In the genomic region with DNA sequence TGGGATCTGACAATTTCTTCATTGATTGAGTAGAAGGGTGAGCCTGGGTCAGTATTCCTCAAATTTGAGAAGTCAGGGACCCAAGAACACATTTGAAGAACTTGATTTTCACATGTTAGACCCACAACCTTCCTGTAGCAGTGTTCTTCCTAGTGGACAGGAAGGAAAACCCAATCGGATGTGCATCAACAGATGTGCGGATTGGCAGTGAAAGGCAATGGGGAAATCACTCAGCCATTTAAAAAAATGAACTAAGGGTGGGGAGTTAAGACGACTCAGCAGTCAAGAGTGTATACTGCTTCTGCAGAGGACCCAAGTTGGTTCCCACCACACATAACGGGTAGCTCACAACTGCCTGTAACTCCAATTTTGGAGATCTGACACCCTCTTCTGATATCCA, we compare ENCODE assay signal across 22 mouse cellular contexts. TPM values are rescaled to one million over a fixed set of nuclear protein-coding genes. Genes with fewer than 3 reads are reported as not detected.
DNase-seq lines count a peak whose midpoint lies in the region; ATAC-seq and TF ChIP-seq lines count a peak whose summit lies in the region.
"Had no signal": no experiment of that assay in that cellular context is flagged by ENCODE, and none has a peak within 500 bp of the region (broad histone marks: within the 10 kb centered on the region; RNA-seq: fewer than 3 reads in every experiment).

No protein-coding gene starts in this region.

- H3K4me2 ChIP-seq in hindbrain, embryonic 15.5 days: no peak overlapping the region
- no peak overlapping the region for H3K4me2 ChIP-seq in hindbrain, embryonic 13.5 days
- H3K4me2 ChIP-seq in midbrain, embryonic 11.5 days: no peak overlapping the region
- no peak overlapping the region for H3K4me2 ChIP-seq in liver, postnatal 0 days (ENCODE audit: low read depth, low read length)
- H3K4me2 ChIP-seq: kidney, embryonic 15.5 days; lung, embryonic 15.5 days; neural tube, embryonic 15.5 days had no signal

- TF ChIP-seq EP300 in liver, postnatal 0 days (IDR thresholded peaks at IDR 0.05; ENCODE audit: low read depth): no peak

- peak overlapping the region; percentile 77; the same call in 1 of the 2 replicates for H3K27ac ChIP-seq in heart, embryonic 10.5 days
- H3K27ac ChIP-seq in hindbrain, embryonic 15.5 days (replicated peaks): peak overlapping the region; percentile 75
- H3K27ac ChIP-seq in hindbrain, embryonic 13.5 days: no peak overlapping the region
- no peak overlapping the region for H3K27ac ChIP-seq in midbrain, embryonic 11.5 days (ENCODE audit: low read depth, low read length)
- H3K27ac ChIP-seq in midbrain, embryonic 10.5 days (replicated peaks): no peak overlapping the region
- H3K27ac ChIP-seq in liver, postnatal 0 days (ENCODE audit: low read depth): peak overlapping the region; percentile 96
- H3K27ac ChIP-seq: kidney, embryonic 15.5 days; lung, embryonic 15.5 days had no signal

- no peak for TF ChIP-seq CTCF in liver, postnatal 0 days (IDR thresholded peaks at IDR 0.05; ENCODE audit: low read depth)

- intact Hi-C loops in heart, postnatal 25 days (cut with DNase I): loop anchor here (5.0 kb wide), 1 partner anchor 37 kb away; the partner anchor contains the start of gene Dennd4a

- DNase-seq in heart, embryonic 10.5 days (ENCODE audit: low spot score): no peak
- DNase-seq in heart, postnatal 25 days (ENCODE audit: low spot score): no peak
- peak; percentile 8 for DNase-seq in midbrain, embryonic 11.5 days (ENCODE audit: low spot score, missing footprints)
- DNase-seq in midbrain, embryonic 10.5 days (ENCODE audit: low spot score): no peak
- no peak for DNase-seq in liver, postnatal 0 days
- no peak for DNase-seq in right cerebral cortex, postnatal 25 days
- DNase-seq: adrenal gland, postnatal 14 days; cerebellum, adult 18-20 months; cerebellum, postnatal 36 days; forebrain, postnatal 0 days; gastrocnemius, postnatal 36 days; kidney, postnatal 4 days; midbrain, embryonic 14.5 days; right cerebral cortex, postnatal 14 days had no signal

- no peak overlapping the region for H3K4me3 ChIP-seq in heart, embryonic 10.5 days
- H3K4me3 ChIP-seq in hindbrain, embryonic 15.5 days: no peak overlapping the region
- no peak overlapping the region for H3K4me3 ChIP-seq in hindbrain, embryonic 13.5 days
- H3K4me3 ChIP-seq in midbrain, embryonic 11.5 days (ENCODE audit: low read depth, low read length): no peak overlapping the region
- no peak overlapping the region for H3K4me3 ChIP-seq in midbrain, embryonic 10.5 days
- H3K4me3 ChIP-seq in liver, postnatal 0 days (ENCODE audit: low read depth, low read length): no peak overlapping the region
- H3K4me3 ChIP-seq: forebrain, embryonic 10.5 days; kidney, embryonic 15.5 days; lung, embryonic 15.5 days; neural tube, embryonic 15.5 days had no signal

- H3K9ac ChIP-seq in hindbrain, embryonic 15.5 days: no peak overlapping the region
- H3K9ac ChIP-seq in hindbrain, embryonic 13.5 days: no peak overlapping the region
- H3K9ac ChIP-seq in midbrain, embryonic 11.5 days (ENCODE audit: low read length): no peak overlapping the region
- H3K9ac ChIP-seq in liver, postnatal 0 days (replicated peaks): no peak overlapping the region
- H3K9ac ChIP-seq: forebrain, postnatal 0 days; kidney, embryonic 15.5 days; lung, embryonic 15.5 days; neural tube, embryonic 15.5 days had no signal

- H3K27me3 ChIP-seq in heart, embryonic 10.5 days (ENCODE audit: insufficient read depth, poor library complexity, severe bottlenecking): no peaks in the 10 kb centered on the region
- H3K27me3 ChIP-seq in hindbrain, embryonic 15.5 days: no peaks in the 10 kb centered on the region
- H3K27me3 ChIP-seq in hindbrain, embryonic 13.5 days: no peaks in the 10 kb centered on the region
- no peaks in the 10 kb centered on the region for H3K27me3 ChIP-seq in midbrain, embryonic 11.5 days (ENCODE audit: control insufficient read depth, insufficient read depth, low read length)
- H3K27me3 ChIP-seq in midbrain, embryonic 10.5 days (ENCODE audit: low read depth, poor library complexity, severe bottlenecking): no peaks in the 10 kb centered on the region
- no peaks in the 10 kb centered on the region for H3K27me3 ChIP-seq in liver, postnatal 0 days (ENCODE audit: insufficient read depth, low read length)
- H3K27me3 ChIP-seq: lung, embryonic 15.5 days; neural tube, embryonic 15.5 days had no signal

- no peaks in the 10 kb centered on the region for H3K9me3 ChIP-seq in heart, embryonic 10.5 days
- no peaks in the 10 kb centered on the region for H3K9me3 ChIP-seq in hindbrain, embryonic 15.5 days
- no peaks in the 10 kb centered on the region for H3K9me3 ChIP-seq in hindbrain, embryonic 13.5 days
- H3K9me3 ChIP-seq in midbrain, embryonic 11.5 days (ENCODE audit: control insufficient read depth, low read length): no peaks in the 10 kb centered on the region
- H3K9me3 ChIP-seq in midbrain, embryonic 10.5 days (replicated peaks): no peaks in the 10 kb centered on the region
- no peaks in the 10 kb centered on the region for H3K9me3 ChIP-seq in liver, postnatal 0 days (ENCODE audit: low read length)
- H3K9me3 ChIP-seq: forebrain, embryonic 10.5 days; G1E; kidney, embryonic 15.5 days; lung, embryonic 15.5 days; neural tube, embryonic 15.5 days had no signal

- peaks cover 38% of the 10 kb centered on the region for H3K4me1 ChIP-seq in heart, embryonic 10.5 days
- H3K4me1 ChIP-seq in hindbrain, embryonic 15.5 days (replicated peaks): peaks cover 20% of the 10 kb centered on the region
- H3K4me1 ChIP-seq in hindbrain, embryonic 13.5 days (replicated peaks): peaks cover 21% of the 10 kb centered on the region
- 0 out of 2 replicates have a peak, but pooled peaks cover 3% of the 10 kb centered on the region for H3K4me1 ChIP-seq in midbrain, embryonic 11.5 days (ENCODE audit: control insufficient read depth, insufficient read depth, low read length)
- H3K4me1 ChIP-seq in midbrain, embryonic 10.5 days: peaks cover 13% of the 10 kb centered on the region
- peaks cover 33% of the 10 kb centered on the region for H3K4me1 ChIP-seq in liver, postnatal 0 days (ENCODE audit: insufficient read depth)
- H3K4me1 ChIP-seq: lung, embryonic 15.5 days had no signal

- H3K36me3 ChIP-seq in heart, embryonic 10.5 days: no peaks in the 10 kb centered on the region
- no peaks in the 10 kb centered on the region for H3K36me3 ChIP-seq in hindbrain, embryonic 15.5 days
- H3K36me3 ChIP-seq in hindbrain, embryonic 13.5 days: no peaks in the 10 kb centered on the region
- no peaks in the 10 kb centered on the region for H3K36me3 ChIP-seq in midbrain, embryonic 11.5 days (ENCODE audit: control insufficient read depth, insufficient read depth, low read length)
- no peaks in the 10 kb centered on the region for H3K36me3 ChIP-seq in midbrain, embryonic 10.5 days
- no peaks in the 10 kb centered on the region for H3K36me3 ChIP-seq in liver, postnatal 0 days (replicated peaks; ENCODE audit: insufficient read depth, low read length)
- H3K36me3 ChIP-seq: forebrain, embryonic 10.5 days; G1E; kidney, embryonic 15.5 days; lung, embryonic 15.5 days; neural tube, embryonic 15.5 days had no signal

- no peak for ATAC-seq in hindbrain, embryonic 15.5 days (ENCODE audit: low FRiP score, low read depth)
- no peak for ATAC-seq in hindbrain, embryonic 13.5 days (ENCODE audit: low FRiP score)
- ATAC-seq in midbrain, embryonic 11.5 days (ENCODE audit: low FRiP score): no peak
- ATAC-seq in liver, postnatal 0 days: no peak
- ATAC-seq: intestine, embryonic 16.5 days had no signal

- 76% methylated on average over 4 of the region's 4 CpGs for WGBS in heart, embryonic 10.5 days
- WGBS in hindbrain, embryonic 15.5 days: 83% methylated on average over 4 of the region's 4 CpGs
- WGBS in hindbrain, embryonic 13.5 days: 81% methylated on average over 4 of the region's 4 CpGs
- 79% methylated on average over 4 of the region's 4 CpGs for WGBS in midbrain, embryonic 11.5 days
- WGBS in midbrain, embryonic 10.5 days: 83% methylated on average over 4 of the region's 4 CpGs
- 45% methylated on average over 4 of the region's 4 CpGs for WGBS in liver, postnatal 0 days (ENCODE audit: insufficient replicate concordance)

RNA-seq across cellular contexts. Expression of gene Dennd4a, which starts 35.6 kb away (rescaled TPM):
- 7.3 and 7.8 TPM in 2 replicates for polyA plus RNA-seq in heart, embryonic 10.5 days (2016; fragmentation: Nextera tagmentation; extraction: Ambion mirVana)
- total RNA-seq in heart, postnatal 25 days (2021): 1 to 10 TPM; 6.9 to 7.9 TPM
- 10.9 and 11.1 TPM in 2 replicates for polyA plus RNA-seq in hindbrain, embryonic 15.5 days (2015; fragmentation: Nextera tagmentation; extraction: Ambion mirVana)
- polyA plus RNA-seq in hindbrain, embryonic 13.5 days (2015; fragmentation: Nextera tagmentation; extraction: Ambion mirVana): 9.4 and 10.0 TPM in 2 replicates
- polyA plus RNA-seq in midbrain, embryonic 11.5 days (2014; fragmentation: Nextera tagmentation; extraction: Ambion mirVana): 8.4 and 8.9 TPM in 2 replicates
- polyA plus RNA-seq in midbrain, embryonic 10.5 days (2016; fragmentation: Nextera tagmentation; extraction: Ambion mirVana): 6.7 and 8.1 TPM in 2 replicates
- polyA plus RNA-seq in liver, postnatal 0 days (2015; fragmentation: Nextera tagmentation; extraction: Ambion mirVana): 13.7 TPM in 2 replicates

RNA-seq across cellular contexts. Expression of gene Rab11a, which starts 37.9 kb away (rescaled TPM):
- polyA plus RNA-seq in heart, embryonic 10.5 days (2016; fragmentation: Nextera tagmentation; extraction: Ambion mirVana): 318 and 342 TPM in 2 replicates
- 100 to 1,000 TPM; 170 to 191 TPM for total RNA-seq in heart, postnatal 25 days (2021)
- polyA plus RNA-seq in hindbrain, embryonic 15.5 days (2015; fragmentation: Nextera tagmentation; extraction: Ambion mirVana): 403 and 404 TPM in 2 replicates
- polyA plus RNA-seq in hindbrain, embryonic 13.5 days (2015; fragmentation: Nextera tagmentation; extraction: Ambion mirVana): 381 and 422 TPM in 2 replicates
- polyA plus RNA-seq in midbrain, embryonic 11.5 days (2014; fragmentation: Nextera tagmentation; extraction: Ambion mirVana): 300 and 312 TPM in 2 replicates
- 275 and 277 TPM in 2 replicates for polyA plus RNA-seq in midbrain, embryonic 10.5 days (2016; fragmentation: Nextera tagmentation; extraction: Ambion mirVana)
- polyA plus RNA-seq in liver, postnatal 0 days (2015; fragmentation: Nextera tagmentation; extraction: Ambion mirVana): 331 and 349 TPM in 2 replicates

Comparison
In these comparisons a context has a peak if more than half of its experiments do, and no peak if none do; other contexts are left out.
1. H3K27ac ChIP-seq: peak in heart, embryonic 10.5 days (single experiment), hindbrain, embryonic 15.5 days (single experiment) and liver, postnatal 0 days (single experiment); none in hindbrain, embryonic 13.5 days (single experiment), midbrain, embryonic 11.5 days (single experiment) and midbrain, embryonic 10.5 days (single experiment).